Mouse (Mus musculus) kidney, postnatal 4 days (tissue): Measurements from ENCODE around the gene S100a16.
A peak's percentile ranks its signal among the peaks of the same experiment; 100 is the strongest.

Experiments used
- DNase-seq, 2 experiments: peaks; one replicate each; pipeline ENCODE4 v3.0.0; 2021; ENCODE audit warnings: mixed read lengths in 2 of 2

S100a16 gene

GRCm38 (mm10) chr3:90586906-90587305 is 49.9 kb downstream of the S100a16 start:
- DNase-seq, result peak; percentile 38 to 60

GRCm38 (mm10) chr3:90587361-90588101 is 50.5 kb downstream of the S100a16 start:
- peak in 1 of 2 experiments; percentile 37 for DNase-seq

- DNase-seq, result no peak
These were observed 52.3 kb downstream of the S100a16 start for GRCm38 (mm10) chr3:90589390-90589789.

DNA sequence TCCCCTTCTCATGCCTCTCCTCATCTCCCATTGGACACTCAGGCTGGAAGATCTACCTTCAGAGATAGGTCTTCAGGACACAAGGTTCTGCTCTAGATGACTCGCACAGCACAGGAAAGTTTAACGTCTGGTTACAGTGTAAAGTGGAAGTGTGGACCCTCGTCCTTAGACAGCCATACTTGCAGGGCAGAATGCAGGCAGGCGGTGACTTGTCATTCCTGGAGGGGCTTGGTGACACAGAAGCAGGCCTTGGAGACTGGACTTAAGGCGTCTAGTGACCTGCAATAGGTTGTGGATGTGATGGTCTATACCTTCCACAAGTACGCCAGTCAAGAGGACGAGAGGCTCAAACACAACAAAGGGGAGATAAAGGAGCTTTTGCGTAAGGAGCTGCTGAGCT is 52.9 kb downstream of the S100a16 start, which contains the start of gene S100a2:
S100a2 (plus strand) TSS at position 301 of the 400 bp plus-strand sequence.
- DNase-seq, result no peak
